Mouse (Mus musculus) cerebellum, adult 2 months (tissue): Measurements from ENCODE around the gene Epha4. TPM values are rescaled to one million over a fixed set of nuclear protein-coding genes. Genes with fewer than 3 reads are reported as not detected.

Source experiments
- DNase-seq, 2 experiments: peaks; one replicate each; pipeline ENCODE4 v3.0.0; 2021
- H3K27ac ChIP-seq: fragments of 200-500 bp; 2 replicates; pipeline ENCODE4 v1.5.1; 2012; ENCODE audit warnings: low read length, control low read depth, inconsistent platforms; ENCODE audit not compliant: insufficient read depth
- H3K27me3 ChIP-seq: fragments of 200-500 bp; 2 replicates; pipeline ENCODE4 v1.6.1; 2012; ENCODE audit warnings: inconsistent platforms, mild to moderate bottlenecking, low read length, moderate library complexity; ENCODE audit not compliant: control insufficient read depth, insufficient read depth
- H3K4me1 ChIP-seq: fragments of 200-500 bp; 2 replicates; pipeline ENCODE4 v1.6.1; 2011; ENCODE audit warnings: low read length; ENCODE audit not compliant: control insufficient read depth, insufficient read depth
- H3K4me3 ChIP-seq: fragments of 200-500 bp; replicated peaks from 2 replicates; pipeline ENCODE3; 2011; ENCODE audit warnings: mild to moderate bottlenecking, low read depth, low read length, control low read depth; ENCODE audit not compliant: insufficient read depth
- CTCF ChIP-seq: fragments of 200-500 bp; IDR thresholded peaks from 2 replicates; pipeline ENCODE4 v1.5.1; 2011; ENCODE audit warnings: low read depth, mild to moderate bottlenecking, control low read depth, low read length, moderate library complexity, borderline replicate concordance; ENCODE audit not compliant: insufficient read depth
- POLR2A ChIP-seq: fragments of 200-500 bp; IDR thresholded peaks from 2 replicates; pipeline ENCODE4 v1.6.1; 2011; ENCODE audit warnings: low read length, control low read depth, borderline replicate concordance; ENCODE audit not compliant: insufficient read depth
- WGBS: fragments of 180-500 bp; shearing (Covaris S2); methylation state at CpG from one replicate; pipeline ENCODE4 v1.1.7; 2018; 5-methylcytosine and 5-hydroxymethylcytosine counted together
- polyA plus RNA-seq: library from polyadenylated mRNA; depleted of rRNA; stranded (reverse); fragments of >200 nt; gene quantifications from 2 replicates; pipeline ENCODE4 v1.2.3, GENCODE M21; 2012

The Epha4 gene
- polyA plus RNA-seq, 1 experiment, result 12.5 TPM

GRCm38 (mm10) chr1:77412285-77412684 lies 102.6 kb downstream of the Epha4 start:
- no peak overlapping the region for H3K27ac ChIP-seq
- peaks cover 4% of the 10 kb centered on the region; the same call in 1 of the 2 replicates for H3K4me1 ChIP-seq
- WGBS, result 19% methylated on average over 13 of the region's 13 CpGs
- peak in 1 of 2 experiments; percentile 4 for DNase-seq
- TF ChIP-seq CTCF (no peak), POLR2A (no peak)
- no peaks in the 10 kb centered on the region; the same call in 1 of the 2 replicates for H3K27me3 ChIP-seq
- no peak overlapping the region for H3K4me3 ChIP-seq

- no peak for DNase-seq
- WGBS, result 97% methylated on average over 4 of the region's 4 CpGs
- H3K4me3 ChIP-seq, result no peak overlapping the region
- peaks cover 4% of the 10 kb centered on the region; the same call in 1 of the 2 replicates for H3K4me1 ChIP-seq
- no peaks in the 10 kb centered on the region; the same call in 1 of the 2 replicates for H3K27me3 ChIP-seq
- TF ChIP-seq POLR2A (no peak), CTCF (no peak)
- H3K27ac ChIP-seq, result no peak overlapping the region
Measured at GRCm38 (mm10) chr1:77411222-77411621, 103.7 kb downstream of the Epha4 start.

- Histone ChIP-seq H3K27me3 (no peaks in the 10 kb centered on the region; the same call in 1 of the 2 replicates), H3K27ac (no peak overlapping the region), H3K4me3 (no peak overlapping the region), H3K4me1 (peaks cover 4% of the 10 kb centered on the region; the same call in 1 of the 2 replicates)
- DNase-seq, result no peak
- 87% methylated on average over 2 of the region's 2 CpGs for WGBS
- no peak for TF ChIP-seq CTCF
Measured at GRCm38 (mm10) chr1:77410716-77411115, 104.2 kb downstream of the Epha4 start.

GRCm38 (mm10) chr1:77410153-77410552 lies 104.7 kb downstream of the Epha4 start:
- peak in 1 of 2 experiments; percentile 30 for DNase-seq
- H3K27me3 ChIP-seq, result no peaks in the 10 kb centered on the region; the same call in 1 of the 2 replicates
- H3K27ac ChIP-seq, result no peak overlapping the region
- no peak overlapping the region for H3K4me3 ChIP-seq
- TF ChIP-seq POLR2A, result no peak
- no peak for TF ChIP-seq CTCF
- 56% methylated on average over 3 of the region's 3 CpGs for WGBS
- H3K4me1 ChIP-seq, result peaks cover 4% of the 10 kb centered on the region; the same call in 1 of the 2 replicates

GRCm38 (mm10) chr1:77409509-77409908 lies 105.4 kb downstream of the Epha4 start:
- no peaks in the 10 kb centered on the region; the same call in 1 of the 2 replicates for H3K27me3 ChIP-seq
- no peak for TF ChIP-seq POLR2A
- no peak for TF ChIP-seq CTCF
- DNase-seq, result no peak
- H3K27ac ChIP-seq, result no peak overlapping the region
- no peak overlapping the region for H3K4me3 ChIP-seq
- H3K4me1 ChIP-seq, result peaks cover 4% of the 10 kb centered on the region; the same call in 1 of the 2 replicates
- WGBS, result 88% methylated on average over 8 of the region's 8 CpGs

GRCm38 (mm10) chr1:77407417-77407816 lies 107.5 kb downstream of the Epha4 start:
- DNase-seq, result no peak
- Histone ChIP-seq H3K27me3 (no peaks in the 10 kb centered on the region), H3K4me3 (no peak overlapping the region), H3K27ac (no peak overlapping the region), H3K4me1 (peaks cover 3% of the 10 kb centered on the region; the same call in 1 of the 2 replicates)
- 82% methylated on average over 9 of the region's 9 CpGs for WGBS
- TF ChIP-seq CTCF (no peak), POLR2A (no peak)

- WGBS, result 57% methylated on average over 9 of the region's 9 CpGs
- H3K27ac ChIP-seq, result no peak overlapping the region
- H3K27me3 ChIP-seq, result no peaks in the 10 kb centered on the region
- H3K4me3 ChIP-seq, result no peak overlapping the region
- no peak for DNase-seq
- TF ChIP-seq POLR2A (no peak), CTCF (no peak)
- H3K4me1 ChIP-seq, result no peaks in the 10 kb centered on the region
Measured at GRCm38 (mm10) chr1:77406631-77407030, 108.3 kb downstream of the Epha4 start.

- H3K4me3 ChIP-seq, result no peak overlapping the region
- DNase-seq, result no peak
- TF ChIP-seq POLR2A (no peak), CTCF (no peak)
- WGBS, result 62% methylated on average over 10 of the region's 10 CpGs
- H3K4me1 ChIP-seq, result no peaks in the 10 kb centered on the region
- no peaks in the 10 kb centered on the region for H3K27me3 ChIP-seq
- no peak overlapping the region for H3K27ac ChIP-seq
Measured at GRCm38 (mm10) chr1:77404537-77404936, 110.4 kb downstream of the Epha4 start.
